Mouse (Mus musculus): Measurements from ENCODE around the gene Olfr469. TPM values are rescaled to one million over a fixed set of nuclear protein-coding genes. Genes with fewer than 3 reads are reported as not detected.
"Not testable (repeated sequence)": the region's sequence is repeated elsewhere in the genome, so short reads cannot be mapped to it uniquely, and the experiment has no call there.

Olfr469 gene
- polyA plus RNA-seq (2015; fragmentation: Nextera tagmentation; extraction: Ambion mirVana), result not detected in 2 replicates

DNA sequence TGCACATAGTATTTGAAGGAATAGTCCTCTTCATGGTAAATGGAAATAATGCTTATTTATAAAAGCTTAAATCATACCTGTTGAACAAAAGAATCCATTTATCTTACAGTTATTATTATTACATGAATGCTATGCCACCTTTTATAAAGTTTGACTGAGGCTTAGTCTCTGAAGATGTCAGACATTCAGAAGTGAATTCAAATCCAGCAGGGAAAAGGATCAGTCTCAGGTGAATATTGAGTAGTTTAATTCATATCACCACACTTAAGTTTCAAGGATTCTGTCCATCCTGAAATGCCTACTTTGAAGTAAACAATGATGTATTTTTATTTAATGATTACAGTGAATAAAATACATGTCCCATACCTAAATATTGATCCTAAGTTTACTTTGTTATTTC is at the start of gene Olfr469:
Olfr469 (minus strand) TSS at position 101 of the 400 bp plus-strand sequence.
- not testable (repeated sequence) for H3K4me3 ChIP-seq (replicated peaks); DNase-seq; H3K4me1 ChIP-seq (replicated peaks); H3K27me3 ChIP-seq; ATAC-seq (ENCODE audit: low read depth); H3K4me2 ChIP-seq; H3K9me3 ChIP-seq (replicated peaks); H3K27ac ChIP-seq; H3K9ac ChIP-seq; H3K36me3 ChIP-seq

DNA sequence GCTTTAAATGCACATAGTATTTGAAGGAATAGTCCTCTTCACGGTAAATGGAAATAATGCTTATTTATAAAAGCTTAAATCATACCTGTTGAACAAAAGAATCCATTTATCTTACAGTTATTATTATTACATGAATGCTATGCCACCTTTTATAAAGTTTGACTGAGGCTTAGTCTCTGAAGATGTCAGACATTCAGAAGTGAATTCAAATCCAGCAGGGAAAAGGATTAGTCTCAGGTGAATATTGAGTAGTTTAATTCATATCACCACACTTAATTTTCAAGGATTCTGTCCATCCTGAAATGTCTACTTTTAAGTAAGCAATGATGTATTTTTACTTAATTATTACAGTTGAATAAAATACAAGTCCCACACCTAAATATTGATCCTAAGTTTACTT is 22.0 kb upstream of the Olfr469 start, which contains the start of gene Olfr470:
Olfr470 (minus strand) TSS at position 101 of the 400 bp plus-strand sequence.
- H3K4me3 ChIP-seq (replicated peaks); H3K27ac ChIP-seq; H3K9ac ChIP-seq; DNase-seq; H3K4me1 ChIP-seq (replicated peaks); H3K27me3 ChIP-seq; ATAC-seq (ENCODE audit: low read depth); H3K36me3 ChIP-seq; H3K9me3 ChIP-seq (replicated peaks); H3K4me2 ChIP-seq: not testable (repeated sequence)
- 50% methylated on average over 1 of the region's 1 CpGs for WGBS (ENCODE audit: insufficient replicate concordance)

GRCm38 (mm10) chr7:107841719-107842118 is 16.4 kb upstream of the Olfr469 start:
- H3K4me3 ChIP-seq (replicated peaks), result no peak overlapping the region
- ATAC-seq (ENCODE audit: low read depth), result no peak
- H3K4me1 ChIP-seq (replicated peaks), result no peaks in the 10 kb centered on the region
- H3K36me3 ChIP-seq, result no peaks in the 10 kb centered on the region
- no peak overlapping the region for H3K4me2 ChIP-seq
- no peaks in the 10 kb centered on the region for H3K9me3 ChIP-seq (replicated peaks)
- 45% methylated on average over 1 of the region's 1 CpGs for WGBS (ENCODE audit: insufficient replicate concordance)
- H3K9ac ChIP-seq, result no peak overlapping the region
- H3K27ac ChIP-seq, result no peak overlapping the region
- DNase-seq, result no peak
- H3K27me3 ChIP-seq, result no peaks in the 10 kb centered on the region

GRCm38 (mm10) chr7:107823867-107824266 is 1.5 kb downstream of the Olfr469 start:
- not testable (repeated sequence) for H3K9ac ChIP-seq; H3K9me3 ChIP-seq (replicated peaks); H3K36me3 ChIP-seq; DNase-seq; ATAC-seq (ENCODE audit: low read depth); H3K27ac ChIP-seq; H3K4me2 ChIP-seq; H3K4me1 ChIP-seq (replicated peaks); H3K27me3 ChIP-seq; H3K4me3 ChIP-seq (replicated peaks)
- WGBS (ENCODE audit: insufficient replicate concordance), result 31% methylated on average over 2 of the region's 2 CpGs

DNA sequence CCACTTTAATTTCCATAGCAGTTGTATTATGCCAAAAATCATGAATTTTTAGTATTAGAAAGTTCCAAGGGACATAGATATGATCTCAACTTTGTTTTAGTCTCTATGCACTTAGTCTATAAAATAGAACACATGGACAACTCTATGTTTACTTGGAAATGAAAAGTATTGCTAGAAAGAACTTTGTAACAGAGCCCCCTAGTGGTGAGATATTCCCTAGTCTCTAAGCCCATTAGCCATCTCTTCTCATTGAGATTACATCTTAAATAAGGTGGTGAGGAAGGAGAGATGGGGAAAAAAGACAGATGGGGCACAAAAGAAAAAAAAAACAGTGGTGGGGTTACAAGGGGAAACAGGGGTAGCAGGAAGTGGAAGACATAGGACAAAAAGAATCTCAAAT is 5.9 kb downstream of the Olfr469 start:
- no peak for ATAC-seq (ENCODE audit: low read depth)
- H3K27me3 ChIP-seq, result no peaks in the 10 kb centered on the region
- H3K27ac ChIP-seq, result no peak overlapping the region
- H3K9me3 ChIP-seq (replicated peaks), result no peaks in the 10 kb centered on the region
- H3K36me3 ChIP-seq, result no peaks in the 10 kb centered on the region
- H3K4me1 ChIP-seq (replicated peaks), result no peaks in the 10 kb centered on the region
- H3K4me2 ChIP-seq, result no peak overlapping the region
- no peak for DNase-seq
- no peak overlapping the region for H3K4me3 ChIP-seq (replicated peaks)
- no peak overlapping the region for H3K9ac ChIP-seq

DNA sequence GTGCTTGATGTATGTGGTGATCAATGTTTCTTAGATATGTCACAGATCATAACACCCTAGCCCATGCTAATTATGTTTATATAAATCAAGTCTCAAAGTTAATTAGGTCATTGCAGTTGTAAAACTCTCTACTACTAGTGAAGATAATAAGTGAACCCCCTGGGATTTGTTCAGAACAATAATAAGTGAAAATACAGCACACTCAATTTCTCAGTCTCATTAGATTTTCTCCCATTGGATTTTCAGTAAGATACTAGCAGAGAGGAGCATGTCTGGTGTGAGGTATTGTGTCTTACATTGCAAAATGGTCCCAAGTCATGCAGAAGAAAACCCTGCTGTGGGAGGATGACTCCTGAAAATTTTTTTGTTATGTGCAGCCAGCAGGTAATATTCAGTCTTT is 13.4 kb downstream of the Olfr469 start, which contains the start of gene Olfr467:
Olfr467 (plus strand) TSS at position 301 of the 400 bp plus-strand sequence.
- no peaks in the 10 kb centered on the region for H3K36me3 ChIP-seq
- H3K9me3 ChIP-seq (replicated peaks), result no peaks in the 10 kb centered on the region
- DNase-seq, result no peak
- H3K4me2 ChIP-seq, result no peak within 1 kb of the TSS
- ATAC-seq (ENCODE audit: low read depth), result no peak
- H3K4me1 ChIP-seq (replicated peaks), result no peaks in the 10 kb centered on the region
- no peak within 1 kb of the TSS for H3K4me3 ChIP-seq (replicated peaks)
- H3K27ac ChIP-seq, result no peak within 1 kb of the TSS
- H3K27me3 ChIP-seq, result no peaks in the 10 kb centered on the region
- no peak within 1 kb of the TSS for H3K9ac ChIP-seq

DNA sequence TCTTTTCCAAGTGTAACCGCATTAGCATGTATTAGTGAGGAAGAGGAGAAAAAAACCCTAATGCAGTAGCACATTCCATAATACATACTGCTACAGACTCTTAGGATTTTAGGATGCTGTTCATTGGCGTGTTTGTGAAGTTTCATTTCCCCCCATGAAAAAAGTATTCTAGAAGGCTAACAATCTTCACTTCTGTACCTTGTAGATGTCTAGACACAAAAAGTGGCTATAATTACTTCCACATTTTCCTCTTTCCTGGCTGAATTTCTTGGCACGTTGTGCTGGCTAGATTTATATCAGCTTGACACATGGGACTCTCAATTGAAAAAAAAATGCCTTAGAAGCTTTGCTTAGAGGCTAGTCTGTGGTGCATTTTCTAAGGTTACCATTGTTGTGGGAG is 23.2 kb downstream of the Olfr469 start:
- ATAC-seq (ENCODE audit: low read depth) (no peak), DNase-seq (no peak)
- Histone ChIP-seq H3K4me1 (replicated peaks) (no peaks in the 10 kb centered on the region), H3K27me3 (no peaks in the 10 kb centered on the region), H3K4me2 (no peak overlapping the region), H3K36me3 (no peaks in the 10 kb centered on the region), H3K27ac (no peak overlapping the region), H3K9ac (no peak overlapping the region), H3K9me3 (replicated peaks) (no peaks in the 10 kb centered on the region), H3K4me3 (replicated peaks) (no peak overlapping the region)
- 42% methylated on average over 3 of the region's 3 CpGs for WGBS (ENCODE audit: insufficient replicate concordance)

DNA sequence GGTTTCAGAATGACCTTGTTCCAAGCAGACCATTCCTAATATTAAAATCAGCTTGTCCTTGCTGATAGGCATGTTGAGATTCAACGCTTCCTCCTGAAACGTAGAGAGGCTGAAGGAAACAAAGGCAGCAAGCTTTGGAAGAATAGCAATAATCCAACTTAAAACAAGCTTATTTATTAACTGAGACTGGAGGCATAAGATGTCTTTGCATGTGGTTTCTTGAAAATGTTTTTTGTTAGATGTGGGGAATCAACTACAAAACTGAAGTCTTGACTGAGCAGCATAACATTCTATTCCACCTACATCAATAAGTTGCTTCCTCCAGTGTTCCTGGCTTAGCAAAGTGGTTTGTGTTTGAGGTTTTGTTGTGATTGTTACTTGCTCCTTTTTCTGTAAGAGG is 24.2 kb downstream of the Olfr469 start, which contains the start of gene Ovch2:
Ovch2 (minus strand) TSS at position 101 of the 400 bp plus-strand sequence.
- H3K4me3 ChIP-seq (replicated peaks), result no peak within 1 kb of the TSS
- no peak within 1 kb of the TSS for H3K27ac ChIP-seq
- no peak for DNase-seq
- no peaks in the 10 kb centered on the region for H3K4me1 ChIP-seq (replicated peaks)
- no peaks in the 10 kb centered on the region for H3K27me3 ChIP-seq
- no peaks in the 10 kb centered on the region for H3K36me3 ChIP-seq
- H3K9me3 ChIP-seq (replicated peaks), result no peaks in the 10 kb centered on the region
- WGBS (ENCODE audit: insufficient replicate concordance), result 70% methylated on average over 2 of the region's 2 CpGs
- no peak within 1 kb of the TSS for H3K9ac ChIP-seq
- ATAC-seq (ENCODE audit: low read depth), result no peak
- H3K4me2 ChIP-seq, result no peak within 1 kb of the TSS

DNA sequence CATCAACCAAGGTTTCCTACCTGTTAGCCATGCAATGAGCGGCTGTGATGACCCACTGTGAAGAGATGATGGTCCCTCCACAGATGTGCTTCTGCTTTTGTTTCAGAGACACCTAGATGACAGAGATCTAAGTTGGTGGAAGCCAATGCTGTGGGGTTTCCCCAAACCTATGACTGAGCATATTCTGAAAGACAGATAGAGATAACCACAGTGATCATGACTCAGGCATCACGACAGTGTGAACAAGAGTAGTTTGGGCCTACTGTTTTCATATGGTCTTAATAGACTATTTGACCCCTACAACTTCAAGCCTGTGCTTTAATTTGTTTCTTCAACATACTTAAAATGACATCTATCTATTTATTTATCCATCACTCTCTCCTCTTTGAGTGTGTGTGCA is 28.8 kb downstream of the Olfr469 start:
- Histone ChIP-seq H3K4me1 (replicated peaks) (no peaks in the 10 kb centered on the region), H3K4me3 (replicated peaks) (no peak overlapping the region), H3K36me3 (no peaks in the 10 kb centered on the region), H3K27ac (no peak overlapping the region), H3K9ac (no peak overlapping the region), H3K27me3 (no peaks in the 10 kb centered on the region), H3K4me2 (no peak overlapping the region), H3K9me3 (replicated peaks) (no peaks in the 10 kb centered on the region)
- ATAC-seq (ENCODE audit: low read depth) (no peak), DNase-seq (no peak)
- WGBS (ENCODE audit: insufficient replicate concordance), result 49% methylated on average over 2 of the region's 2 CpGs

DNA sequence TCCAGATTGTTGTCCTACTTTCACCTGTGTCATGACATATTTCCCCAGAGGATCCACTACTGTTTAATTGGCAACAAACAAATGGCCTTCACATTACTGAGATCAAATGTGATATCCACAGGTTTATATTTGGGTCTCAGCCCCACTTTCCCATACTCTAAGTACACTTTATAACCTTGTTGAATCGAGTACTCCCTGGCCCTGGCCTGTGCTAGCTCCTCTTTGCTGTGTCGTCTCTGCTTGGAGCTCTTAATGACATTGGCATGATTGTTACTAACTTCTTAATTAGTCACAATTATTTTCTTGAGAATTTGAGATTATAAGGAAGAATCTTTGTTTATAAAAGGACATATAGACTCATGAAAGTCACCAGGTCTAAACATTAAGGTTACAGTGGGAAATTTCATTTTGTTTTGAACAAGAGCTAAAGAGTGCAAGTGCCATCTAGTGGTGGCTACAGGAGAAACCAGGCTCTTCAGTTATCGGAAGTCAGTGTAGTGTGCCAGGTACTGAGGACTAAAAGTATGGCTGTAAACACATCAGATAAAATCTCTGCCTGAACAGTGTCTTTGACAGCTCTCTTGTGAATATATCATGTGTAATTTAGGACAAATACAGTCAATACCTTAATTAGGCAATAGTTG is 37.2 kb downstream of the Olfr469 start:
- no peak overlapping the region for H3K4me3 ChIP-seq (replicated peaks)
- ATAC-seq (ENCODE audit: low read depth), result no peak
- H3K9me3 ChIP-seq (replicated peaks), result no peaks in the 10 kb centered on the region
- no peak overlapping the region for H3K4me2 ChIP-seq
- no peak overlapping the region for H3K9ac ChIP-seq
- DNase-seq, result no peak
- WGBS (ENCODE audit: insufficient replicate concordance), result 43% methylated on average over 3 of the region's 3 CpGs
- H3K27ac ChIP-seq, result no peak overlapping the region
- no peaks in the 10 kb centered on the region for H3K4me1 ChIP-seq (replicated peaks)
- H3K36me3 ChIP-seq, result no peaks in the 10 kb centered on the region
- H3K27me3 ChIP-seq, result no peaks in the 10 kb centered on the region

- ATAC-seq (ENCODE audit: low read depth) (no peak), DNase-seq (no peak)
- Histone ChIP-seq H3K4me1 (replicated peaks) (no peaks in the 10 kb centered on the region), H3K36me3 (no peaks in the 10 kb centered on the region), H3K27me3 (no peaks in the 10 kb centered on the region), H3K9me3 (replicated peaks) (no peaks in the 10 kb centered on the region), H3K4me2 (no peak overlapping the region), H3K27ac (no peak overlapping the region), H3K9ac (no peak overlapping the region), H3K4me3 (replicated peaks) (no peak overlapping the region)
- WGBS (ENCODE audit: insufficient replicate concordance), result 29% methylated on average over 4 of the region's 4 CpGs
Observed at GRCm38 (mm10) chr7:107779611-107780010, 45.7 kb downstream of the Olfr469 start.

DNA sequence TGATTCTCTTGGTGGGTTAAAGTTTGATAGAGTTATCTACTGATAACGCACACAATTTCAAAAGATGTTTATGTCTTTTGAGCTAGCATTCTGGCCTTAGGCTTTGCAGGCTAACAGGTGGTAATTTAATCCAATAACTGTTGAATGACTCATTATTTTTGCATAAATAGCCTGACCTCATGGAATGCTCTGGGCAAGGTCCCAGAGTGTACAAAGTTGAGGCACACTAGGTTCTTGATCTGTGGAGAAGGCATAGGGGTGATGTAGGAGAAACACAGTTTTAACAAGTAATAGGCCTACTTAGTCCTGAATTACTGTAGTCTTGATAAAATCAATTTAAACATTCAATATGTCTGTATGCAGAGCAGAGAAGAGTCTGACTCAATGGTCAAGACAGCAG is 47.1 kb downstream of the Olfr469 start:
- ATAC-seq (ENCODE audit: low read depth), result no peak
- WGBS (ENCODE audit: insufficient replicate concordance), result 36% methylated on average over 1 of the region's 1 CpGs
- H3K27ac ChIP-seq, result no peak overlapping the region

More for the DNA sequence above, 47.1 kb downstream of the Olfr469 start:
- Histone ChIP-seq H3K27me3 (no peaks in the 10 kb centered on the region), H3K4me3 (replicated peaks) (no peak overlapping the region), H3K9ac (no peak overlapping the region), H3K4me1 (replicated peaks) (no peaks in the 10 kb centered on the region), H3K9me3 (replicated peaks) (no peaks in the 10 kb centered on the region), H3K36me3 (no peaks in the 10 kb centered on the region), H3K4me2 (no peak overlapping the region)
- DNase-seq, result no peak

Data from liver, embryonic 13.5 days (tissue).